Mouse (Mus musculus) heart, adult 2 months (tissue): ENCODE measurements around the gene Mapk12.
A peak's percentile ranks its signal among the peaks of the same experiment; 100 is the strongest.

Experiments
- CTCF ChIP-seq: fragments of 200-600 bp; IDR thresholded peaks from 2 replicates; pipeline ENCODE4 v1.8.1; 2022; ENCODE audit warnings: antibody characterized with exemption, mild to moderate bottlenecking, moderate library complexity
- EP300 ChIP-seq: fragments of 200-500 bp; IDR thresholded peaks from 2 replicates; pipeline ENCODE4 v1.6.1; 2011; ENCODE audit warnings: low read depth, low read length, control low read depth; ENCODE audit not compliant: insufficient read depth
- POLR2A ChIP-seq: fragments of 200-500 bp; IDR thresholded peaks from 2 replicates; pipeline ENCODE4 v1.6.1; 2011; ENCODE audit warnings: mild to moderate bottlenecking, low read depth, low read length, control low read depth; ENCODE audit not compliant: insufficient read depth

DNA sequence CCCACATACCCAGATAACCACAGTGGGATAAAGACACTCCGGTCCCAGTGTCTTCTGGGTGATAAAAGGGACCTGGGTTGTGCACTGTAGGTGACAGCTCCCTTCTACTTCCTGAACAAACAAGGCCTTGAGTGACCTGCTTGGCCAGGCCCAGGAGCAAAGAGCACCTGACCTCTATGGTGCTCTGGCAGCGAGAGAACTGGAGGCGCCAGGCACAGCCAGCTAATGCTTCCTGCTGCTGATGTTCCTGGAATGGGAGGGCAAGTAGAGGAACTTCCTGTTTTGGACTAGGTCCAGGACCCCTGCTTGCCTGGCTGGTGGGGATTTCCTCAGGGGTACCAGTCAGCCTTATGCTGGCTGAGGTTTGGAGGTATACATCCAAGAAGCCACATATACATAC, 29.6 kb upstream of the Mapk12 start:
- TF ChIP-seq CTCF, result no peak
- TF ChIP-seq POLR2A, result no peak
- peak; percentile 61; the same call in 1 of the 2 replicates for TF ChIP-seq EP300
